Mouse (Mus musculus): Measurements from ENCODE around the gene Nln.

DNA sequence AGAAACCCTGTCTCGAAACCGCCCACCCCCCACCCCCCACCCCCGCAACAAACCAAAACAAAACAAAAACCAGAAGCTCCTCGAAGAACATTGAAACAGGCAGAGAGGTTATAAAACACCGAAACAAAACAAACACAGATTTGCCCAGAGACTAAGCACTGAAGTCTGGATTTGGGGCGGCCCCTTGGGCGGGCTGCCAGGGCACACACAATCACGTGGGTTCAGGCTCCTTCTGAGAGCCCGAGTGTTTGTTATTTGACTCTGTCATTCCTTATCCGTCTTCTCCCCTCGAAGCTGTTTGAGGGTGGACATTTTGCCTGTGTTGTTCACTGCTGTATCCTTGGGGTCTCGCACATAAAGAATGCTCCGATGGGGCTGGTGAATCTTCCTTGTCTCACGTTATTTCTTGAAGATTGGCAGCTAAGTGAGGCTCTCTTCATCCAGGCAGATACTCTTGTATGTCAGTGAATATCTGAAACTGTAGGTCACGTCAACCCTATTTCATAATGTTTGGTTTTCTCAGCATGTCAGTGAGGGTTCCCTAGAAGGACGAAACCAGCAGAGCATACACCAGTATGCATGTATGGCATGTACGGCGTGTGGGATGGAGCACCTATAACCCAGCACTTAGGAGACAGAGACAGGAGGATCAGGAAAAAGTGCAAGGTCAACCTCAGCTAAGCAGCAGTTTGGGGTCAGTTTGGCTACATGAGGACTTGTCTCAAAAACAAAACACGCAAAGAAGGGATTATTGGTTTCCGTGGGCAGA, 123.7 kb downstream of the Nln start:
- no peak for TF ChIP-seq CTCF (IDR thresholded peaks at IDR 0.05; ENCODE audit: borderline replicate concordance, control insufficient read depth, extremely low read depth, insufficient read depth, low read length, poor library complexity)
- no peak for TF ChIP-seq POLR2A (IDR thresholded peaks at IDR 0.05; ENCODE audit: control insufficient read depth, extremely low read depth, insufficient read depth, low read length, poor library complexity)

Measured in thymus, adult 2 months (tissue).